Mouse (Mus musculus) hematopoietic stem cell, adult 5-6 weeks (primary cell): Measurements from ENCODE around the gene Srf. TPM values are rescaled to one million over a fixed set of nuclear protein-coding genes. Genes with fewer than 3 reads are reported as not detected.

Experiments
- ATAC-seq, 2 experiments: fragments of 125-278 bp in 1 of 2; replicated peaks in 1 of 2; 2 replicates each; pipeline ENCODE4 v1.8.0; 2016 to 2017; ENCODE audit warnings: inconsistent platforms in 2 of 2, mild to moderate bottlenecking in 2 of 2, moderate number of reproducible peaks in 2 of 2, low read depth in 1 of 2, moderate TSS enrichment in 1 of 2; ENCODE audit not compliant: low FRiP score in 2 of 2, poor library complexity in 2 of 2, severe bottlenecking in 2 of 2, insufficient read depth in 1 of 2, low TSS enrichment in 1 of 2
- total RNA-seq: library from RNA; stranded (forward); fragments of 172-1452, 232-1000 nt; gene quantifications from 2 replicates; pipeline ENCODE4 v1.2.3, GENCODE M21; 2017

Srf gene
- total RNA-seq, 1 experiment from 2014 or later: 30.8 TPM

DNA sequence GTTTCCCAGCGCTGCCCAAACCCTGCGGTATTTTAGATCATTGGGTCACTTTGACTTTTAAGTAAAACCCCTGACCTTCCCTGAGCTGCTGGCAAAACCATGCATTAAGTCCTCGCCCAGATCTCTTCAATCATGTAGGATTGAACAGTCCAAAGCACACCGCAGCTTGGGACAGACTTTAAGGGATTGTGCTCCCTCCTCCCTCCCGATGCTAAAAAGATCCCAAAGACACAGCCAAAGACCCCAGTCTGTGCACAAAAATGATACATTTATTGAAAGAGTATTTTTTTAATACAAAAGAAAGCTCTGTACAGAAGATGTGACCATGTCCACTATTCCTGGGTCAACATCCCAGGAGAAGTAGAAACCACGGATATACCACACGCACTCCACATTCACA, 9.4 kb downstream of the Srf start:
- no peak for ATAC-seq

DNA sequence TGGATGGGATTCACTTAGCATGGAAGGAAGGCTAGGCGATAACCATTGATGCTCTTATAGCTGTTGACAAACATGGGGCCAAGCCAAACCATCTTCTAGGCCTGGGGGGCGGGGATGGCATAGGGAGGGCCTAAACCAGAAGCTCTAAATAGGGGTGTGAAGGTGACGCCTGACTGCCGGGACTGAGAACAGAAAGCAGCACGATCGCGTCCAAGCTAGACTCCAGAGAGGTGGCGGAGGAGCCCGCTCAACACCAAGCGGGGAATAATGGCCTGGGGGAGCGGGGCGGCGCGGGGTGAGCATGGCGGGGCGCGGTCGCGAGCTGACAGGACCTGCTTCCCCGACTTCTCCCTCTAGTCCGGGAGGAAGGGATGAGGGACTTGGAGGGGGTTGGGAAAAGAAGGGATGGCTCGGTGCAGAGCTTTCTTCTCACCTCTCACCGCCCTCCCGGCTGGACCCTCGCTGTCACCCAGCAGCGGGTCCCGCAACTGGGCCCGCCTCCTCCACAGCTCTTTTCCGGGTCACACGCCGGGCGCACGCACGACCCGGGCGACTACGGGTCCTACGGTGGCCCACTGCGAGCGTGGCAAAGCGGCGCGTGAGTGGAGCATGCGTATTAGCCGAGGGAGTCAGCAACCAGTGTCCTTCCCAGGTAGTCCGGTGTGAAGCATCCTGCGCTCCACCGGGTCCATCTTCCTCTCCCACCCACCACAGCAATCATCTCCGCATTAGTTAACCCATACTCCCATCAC, 10.0 kb downstream of the Srf start, which contains the start of gene Cul9:
Cul9 (minus strand) TSS at position 576 of the 752 bp plus-strand sequence.
- peak; percentile 69 to 70 for ATAC-seq

DNA sequence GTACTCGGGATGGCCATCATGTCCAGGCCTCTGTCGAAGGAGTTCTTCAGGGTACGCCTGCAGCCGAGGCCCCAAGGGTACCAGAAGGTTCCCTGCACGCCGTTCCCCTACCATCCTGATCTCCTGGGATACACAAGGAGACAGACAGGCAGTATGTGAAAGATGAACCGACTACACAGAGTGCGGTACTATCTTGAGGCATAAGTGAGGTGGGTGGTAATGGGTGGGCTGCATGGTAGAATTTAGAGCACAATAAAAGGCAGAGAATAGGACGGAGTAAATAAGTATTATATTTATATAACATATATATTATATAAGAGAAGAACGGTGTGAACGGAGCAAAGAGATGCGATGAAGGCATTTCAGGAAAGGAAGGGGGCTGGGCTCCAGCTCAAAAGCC, 12.3 kb downstream of the Srf start:
- ATAC-seq: no peak

DNA sequence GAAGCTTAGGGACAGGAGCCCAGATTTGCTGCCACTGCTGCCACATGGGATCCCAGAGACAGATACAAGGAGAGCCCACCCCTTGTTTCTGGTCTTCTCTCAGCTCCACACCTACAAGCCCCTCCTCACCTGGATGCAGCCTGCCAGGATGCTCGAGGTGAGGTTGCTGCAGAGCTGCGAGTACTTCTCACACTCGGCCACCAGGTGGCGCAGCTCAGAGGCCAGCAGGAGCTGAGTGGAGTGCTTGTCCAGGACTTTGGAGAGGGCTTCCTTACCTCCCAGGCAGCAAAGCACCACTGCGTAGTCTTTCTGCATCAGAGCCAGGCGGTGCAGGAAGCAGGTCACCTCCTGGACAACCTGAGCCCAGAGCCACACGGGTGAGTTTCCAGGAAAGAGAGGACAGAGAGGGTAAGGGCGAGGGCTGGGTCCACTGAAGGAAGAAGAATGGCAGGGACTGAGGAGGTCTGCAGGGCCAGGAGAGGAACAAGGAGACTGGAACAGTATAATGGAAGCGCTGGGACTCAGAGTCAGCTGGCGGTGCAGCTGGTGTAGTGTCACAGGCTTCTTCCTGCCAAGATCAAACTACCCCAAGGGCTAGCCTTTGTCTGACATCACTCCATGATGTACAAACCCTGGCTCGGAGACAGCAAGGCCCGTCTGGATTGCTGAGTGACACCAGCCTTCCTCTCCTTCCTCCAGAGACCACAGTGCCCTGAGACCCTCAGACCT, 30.2 kb downstream of the Srf start:
- peak; percentile 55 to 58; a peak in 3 of 4 replicates for ATAC-seq

DNA sequence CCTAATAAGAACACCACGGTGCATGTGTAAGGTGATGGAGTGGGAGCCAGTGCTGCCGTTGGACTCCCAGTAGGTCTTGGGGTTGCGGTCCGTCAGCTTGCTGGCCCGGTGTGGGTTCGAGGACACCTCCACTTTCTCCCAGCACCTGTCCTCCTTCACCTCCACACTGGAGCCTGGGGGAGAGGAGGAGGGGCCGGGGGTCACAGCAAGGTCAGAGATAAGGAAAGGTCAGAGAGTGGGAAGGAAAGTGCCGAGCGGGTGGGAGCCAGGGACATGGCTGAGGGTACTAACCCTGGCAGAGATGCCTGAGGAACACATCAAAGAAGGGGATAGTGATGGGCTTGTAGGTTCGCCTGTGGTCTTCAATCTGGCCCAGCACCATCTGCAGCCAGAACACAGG, 30.9 kb downstream of the Srf start:
- ATAC-seq: no peak

DNA sequence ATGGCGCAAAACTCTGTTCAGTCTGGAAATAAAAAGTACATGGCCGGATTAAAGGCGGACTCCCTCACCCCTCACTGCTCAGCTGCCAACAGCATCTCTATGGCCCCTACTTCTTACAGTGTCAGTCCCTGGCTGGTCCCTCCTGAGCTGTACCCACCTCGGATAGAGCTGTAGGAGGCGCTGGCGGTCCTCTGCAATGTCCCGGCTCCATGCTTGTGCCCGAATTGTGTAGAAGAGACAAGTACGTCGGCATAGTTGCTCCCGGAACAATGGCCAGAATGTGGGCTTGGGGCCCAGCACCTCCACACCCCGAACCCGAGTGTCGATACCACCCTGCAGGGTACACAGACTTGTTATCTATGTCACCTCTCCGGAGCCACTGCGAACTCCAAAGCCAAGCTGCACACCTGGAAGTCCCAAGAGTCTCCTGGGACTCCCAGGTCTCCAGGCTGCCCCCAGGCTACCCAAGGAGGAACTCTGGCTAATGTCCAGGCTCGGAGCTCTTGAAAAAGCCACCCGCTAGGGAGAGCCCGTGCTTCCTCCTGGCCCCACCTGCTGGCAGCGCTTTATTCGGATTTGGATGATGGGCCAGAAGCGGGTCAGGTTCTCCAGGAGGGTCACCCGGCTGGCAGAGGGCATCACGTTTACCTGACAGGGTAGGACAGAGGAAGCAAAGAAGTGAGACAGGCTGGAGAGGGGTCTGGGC, 33.9 kb downstream of the Srf start:
- no peak for ATAC-seq

DNA sequence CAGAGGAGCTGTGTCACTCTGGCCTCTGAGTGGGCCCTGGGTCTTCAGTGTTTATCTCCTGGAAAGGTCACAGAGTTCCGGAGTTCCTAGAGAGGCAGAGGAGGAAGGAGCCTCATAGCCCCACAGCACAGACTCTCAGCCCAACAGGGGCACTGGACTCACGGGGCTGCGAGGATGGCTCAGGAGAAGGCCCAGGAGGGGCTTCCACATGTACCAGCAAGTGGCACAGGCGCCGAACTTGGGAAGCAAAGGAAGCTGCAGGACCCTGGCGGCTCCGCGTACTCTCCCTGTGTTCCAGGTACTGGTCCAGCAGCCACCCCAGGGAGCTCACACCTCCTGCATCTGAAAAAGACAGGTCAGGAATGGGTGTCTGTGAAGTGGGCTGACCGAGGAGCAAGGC, 34.8 kb downstream of the Srf start:
- ATAC-seq: no peak

DNA sequence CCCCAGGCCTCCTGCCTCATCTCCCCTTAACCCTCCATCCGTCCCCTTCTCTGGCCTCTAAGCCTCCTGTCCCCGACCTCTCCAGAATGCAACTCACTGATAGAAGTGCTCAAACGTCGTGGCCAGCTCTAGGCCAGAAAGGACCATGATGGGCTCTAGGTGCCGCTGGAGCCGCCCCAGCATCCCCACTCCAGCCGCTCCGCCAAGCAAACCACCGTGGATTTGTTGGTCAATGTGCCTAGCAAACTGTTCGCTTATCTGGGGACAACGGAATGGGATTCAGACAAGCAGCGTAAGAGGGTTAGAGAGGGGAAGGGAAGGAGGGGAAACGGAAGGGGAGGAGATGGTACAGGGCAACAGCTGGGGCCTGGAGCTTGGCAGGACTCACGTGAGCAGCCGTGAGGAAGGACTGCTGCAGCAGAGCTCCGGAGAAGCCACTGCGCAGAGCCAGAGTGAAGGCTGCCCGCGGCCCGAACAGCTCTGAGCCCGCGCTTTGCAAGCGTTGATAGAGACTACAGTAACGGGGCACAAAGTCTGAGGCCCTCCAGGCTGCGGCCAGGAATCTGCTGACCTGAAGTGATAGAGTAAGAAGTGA, 35.5 kb downstream of the Srf start:
- peak; percentile 67 to 73 for ATAC-seq

DNA sequence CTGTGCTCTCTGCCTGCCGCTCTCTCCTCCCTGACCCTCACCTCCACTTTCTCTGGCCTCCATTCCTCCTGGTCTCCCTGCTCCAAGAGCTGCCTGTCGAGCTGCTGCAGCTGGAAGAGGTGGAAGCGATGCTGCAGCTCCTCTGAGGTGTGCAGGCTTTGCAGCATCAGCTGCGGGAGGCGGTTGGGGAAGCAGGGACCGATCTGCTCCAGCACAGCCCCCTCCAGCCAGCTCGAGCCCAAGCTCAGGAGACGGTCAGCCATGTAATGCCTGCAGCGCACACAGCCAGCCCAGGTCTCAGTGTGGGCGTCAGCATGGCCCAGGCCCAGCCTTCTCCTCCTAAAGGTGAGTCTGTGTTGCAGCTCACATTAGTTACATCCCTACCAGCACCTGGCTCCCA, 36.0 kb downstream of the Srf start:
- no peak for ATAC-seq

DNA sequence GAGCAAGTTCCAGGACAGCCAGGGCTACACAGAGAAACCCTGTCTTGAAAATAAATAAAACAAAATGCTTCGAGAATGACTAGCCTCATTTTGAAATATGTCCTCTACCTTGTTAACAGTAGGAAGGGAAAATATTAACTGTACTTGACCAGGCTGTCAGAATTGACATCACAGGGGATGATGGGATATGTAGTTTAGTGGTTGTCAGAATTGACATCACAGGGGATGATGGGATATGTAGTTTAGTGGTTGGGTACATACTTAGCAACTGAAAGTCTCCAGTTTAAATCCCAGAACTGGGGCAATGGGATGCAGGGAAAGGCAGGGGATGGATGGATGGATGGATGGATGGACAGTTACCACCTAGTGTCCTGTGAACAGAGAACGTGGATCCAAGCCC, 42.6 kb downstream of the Srf start:
- ATAC-seq: no peak

DNA sequence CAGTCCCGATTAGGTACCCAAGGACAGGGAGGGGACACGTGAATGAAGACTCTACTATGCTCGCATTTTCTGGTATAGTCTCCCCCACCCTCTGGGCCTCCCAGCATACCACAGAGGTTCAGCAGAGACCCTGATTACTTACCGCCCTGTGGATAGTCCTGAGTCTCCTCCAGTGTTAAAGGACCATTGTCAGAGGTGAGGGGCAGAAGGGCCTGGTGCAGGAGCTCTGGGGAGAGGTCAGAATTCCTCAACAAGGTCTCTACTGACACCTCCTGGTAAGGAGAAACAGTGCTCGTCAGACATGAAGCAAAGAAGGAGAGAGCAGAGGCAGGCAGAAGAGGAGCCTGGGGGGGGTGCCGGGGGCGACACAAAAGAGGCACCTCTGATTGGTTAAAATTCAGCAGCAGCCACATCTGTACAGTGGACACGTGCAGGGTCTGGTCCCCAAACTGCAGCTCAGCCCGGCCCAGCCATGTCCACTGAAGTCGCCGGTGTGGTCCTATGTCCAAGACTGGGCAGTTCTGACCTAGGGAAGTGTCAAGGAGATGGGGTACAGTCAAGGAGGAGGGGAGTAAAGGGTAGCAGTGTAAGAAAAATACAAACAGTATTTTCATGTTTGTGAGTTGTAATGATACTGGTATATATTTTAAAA, 44.8 kb downstream of the Srf start:
- ATAC-seq: peak in 1 of 2 experiments; percentile 27; a peak in 1 of 4 replicates

DNA sequence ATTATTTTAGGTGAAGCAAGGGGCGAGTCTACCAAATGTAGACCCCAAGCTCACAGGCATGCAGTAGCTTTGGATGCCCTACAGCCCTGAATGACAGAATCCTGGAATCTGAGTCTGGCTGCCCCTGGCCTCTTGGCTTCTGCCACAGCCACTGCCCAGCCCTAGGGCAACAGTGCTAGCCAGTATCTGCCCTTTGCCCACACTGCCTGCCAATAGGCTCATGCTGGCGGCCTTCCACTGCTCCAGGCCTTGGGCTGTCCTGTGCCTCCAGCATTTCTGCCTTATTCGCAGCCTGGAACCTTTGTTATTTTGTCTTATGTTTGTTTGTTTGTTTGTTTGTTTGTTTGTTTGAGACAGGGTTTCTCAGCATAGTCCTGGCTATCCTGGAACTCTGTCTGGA, 50.4 kb downstream of the Srf start:
- ATAC-seq: no peak

DNA sequence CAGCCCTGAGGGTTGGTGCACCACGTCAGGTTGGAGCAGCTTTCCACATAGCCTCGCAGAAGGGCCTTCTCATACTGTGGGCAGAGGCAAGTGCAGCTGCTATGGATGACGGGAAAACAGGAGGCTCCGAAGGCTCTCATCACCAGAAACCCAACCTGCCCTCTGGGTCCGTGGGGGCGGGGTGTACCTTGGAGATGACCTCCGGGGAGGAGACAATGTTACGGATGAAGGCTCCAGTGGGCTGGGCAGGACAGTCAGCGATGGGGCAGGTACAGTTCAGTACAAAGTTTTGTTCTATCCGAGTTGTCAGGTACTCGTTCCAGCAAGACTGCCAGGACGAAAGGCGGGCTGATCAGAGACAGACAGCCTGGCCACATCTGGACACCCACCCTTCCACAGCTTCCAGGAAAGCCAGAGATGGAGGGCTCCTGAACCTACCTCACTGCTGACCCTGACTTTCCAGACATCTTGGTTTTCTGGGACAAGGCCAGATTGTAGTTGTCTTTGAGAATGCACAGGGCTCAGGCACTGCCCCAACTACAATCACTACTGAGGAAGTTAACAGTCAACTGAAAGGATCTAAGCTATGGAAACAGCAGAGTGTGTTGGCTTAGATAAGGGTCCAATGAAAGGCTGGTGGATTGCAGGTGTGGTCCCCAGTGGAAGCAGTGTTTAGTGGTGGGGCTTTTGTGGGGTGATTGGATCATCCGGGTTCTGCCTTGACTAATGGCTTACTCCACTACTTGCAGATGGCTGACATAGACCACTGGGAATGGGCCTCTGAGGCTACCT, 51.9 kb downstream of the Srf start:
- ATAC-seq: no peak

DNA sequence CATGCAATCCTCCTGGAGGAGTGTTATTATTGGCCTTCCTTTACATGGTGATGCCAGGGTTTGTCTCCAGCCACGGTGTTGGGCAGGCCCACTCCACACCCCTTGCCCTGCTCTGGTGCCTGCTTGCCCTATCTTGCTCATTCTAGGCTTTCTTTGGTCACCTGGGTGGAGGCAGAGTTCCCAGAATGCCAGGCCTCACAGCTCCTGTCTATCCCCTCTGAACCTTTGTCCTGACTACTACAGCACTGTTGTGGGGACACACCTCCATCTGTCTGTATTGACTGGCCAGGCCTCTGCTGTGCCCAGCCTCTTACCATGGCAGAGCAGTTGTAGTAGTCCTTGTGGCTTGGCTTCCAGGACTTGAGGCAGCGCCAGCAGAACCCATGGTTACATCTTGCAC, 53.2 kb downstream of the Srf start:
- no peak for ATAC-seq
